Mouse (Mus musculus): ENCODE measurements at regions not wholly inside any gene's neighbourhood (a gene's known extent, or its start where the extent isn't known, plus 50 kb on each side); places are given as distances from the start of the nearest gene placed in this dataset.

DNA sequence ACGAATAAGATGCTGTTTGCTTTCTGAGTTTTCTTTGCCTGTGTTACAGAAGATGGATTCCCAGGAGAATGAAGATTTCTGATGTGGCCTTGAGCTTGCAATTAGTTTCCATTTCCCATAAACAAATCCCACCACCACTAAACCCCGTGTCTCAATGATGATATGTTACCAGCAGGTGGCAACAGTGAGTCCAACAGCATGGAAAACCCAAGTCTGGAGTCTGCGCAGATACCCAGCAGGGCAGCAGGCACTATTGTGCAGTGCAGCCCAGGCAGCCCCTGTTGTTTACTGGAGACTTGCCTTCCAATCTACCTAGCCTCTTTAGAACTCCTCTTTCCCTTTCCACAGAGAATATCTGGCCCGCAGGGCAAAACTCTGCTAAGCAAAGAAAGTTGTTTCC lies 62.7 kb downstream of the Bmp2 start:
- Histone ChIP-seq H3K4me1 (ENCODE audit: control insufficient read depth, insufficient read depth, low read length) (no peaks in the 10 kb centered on the region), H3K36me3 (ENCODE audit: control insufficient read depth, insufficient read depth, low read length) (no peaks in the 10 kb centered on the region), H3K4me3 (replicated peaks; ENCODE audit: low read depth, low read length) (no peak overlapping the region), H3K4me2 (ENCODE audit: low read length) (no peak overlapping the region), H3K27ac (replicated peaks; ENCODE audit: low read depth, low read length) (no peak overlapping the region), H3K9me3 (ENCODE audit: control insufficient read depth, low read length) (no peaks in the 10 kb centered on the region), H3K27me3 (ENCODE audit: control insufficient read depth, insufficient read depth, low read length) (no peaks in the 10 kb centered on the region), H3K9ac (replicated peaks; ENCODE audit: low read length) (no peak overlapping the region)
- DNase-seq = peak; percentile 79
- ATAC-seq (ENCODE audit: low FRiP score, low TSS enrichment) = peak; percentile 62; the same call in 1 of the 2 replicates
- 30% methylated on average over 4 of the region's 4 CpGs for WGBS

DNA sequence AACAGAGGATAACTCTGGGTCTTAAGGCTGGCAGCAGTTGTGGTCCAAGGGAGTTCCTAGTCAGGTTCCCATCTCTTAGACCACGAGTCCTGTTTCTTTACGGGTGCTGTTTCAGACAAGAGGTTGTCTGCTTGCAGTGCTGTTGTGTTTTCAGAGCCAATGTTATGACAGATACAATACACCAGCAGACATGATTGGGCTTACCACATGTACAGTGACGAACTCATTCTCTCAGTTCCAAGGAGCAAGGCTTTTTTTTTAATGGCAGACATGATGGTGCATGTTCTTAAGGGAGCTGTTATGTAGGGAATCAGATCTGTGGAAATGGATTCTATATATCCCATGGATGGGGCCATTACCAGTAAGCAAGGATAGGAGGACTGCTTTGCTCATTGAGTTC lies 63.3 kb downstream of the Bmp2 start:
- ATAC-seq (ENCODE audit: low FRiP score, low TSS enrichment) (no peak), DNase-seq (no peak)
- WGBS = 87% methylated on average over 3 of the region's 3 CpGs
- Histone ChIP-seq H3K4me2 (ENCODE audit: low read length) (no peak overlapping the region), H3K9me3 (ENCODE audit: control insufficient read depth, low read length) (no peaks in the 10 kb centered on the region), H3K4me3 (replicated peaks; ENCODE audit: low read depth, low read length) (no peak overlapping the region), H3K4me1 (ENCODE audit: control insufficient read depth, insufficient read depth, low read length) (no peaks in the 10 kb centered on the region), H3K9ac (replicated peaks; ENCODE audit: low read length) (no peak overlapping the region), H3K36me3 (ENCODE audit: control insufficient read depth, insufficient read depth, low read length) (no peaks in the 10 kb centered on the region), H3K27me3 (ENCODE audit: control insufficient read depth, insufficient read depth, low read length) (no peaks in the 10 kb centered on the region), H3K27ac (replicated peaks; ENCODE audit: low read depth, low read length) (no peak overlapping the region)

- Histone ChIP-seq H3K4me3 (replicated peaks; ENCODE audit: low read depth, low read length) (no peak overlapping the region), H3K9me3 (ENCODE audit: control insufficient read depth, low read length) (no peaks in the 10 kb centered on the region), H3K27me3 (ENCODE audit: control insufficient read depth, insufficient read depth, low read length) (no peaks in the 10 kb centered on the region), H3K27ac (replicated peaks; ENCODE audit: low read depth, low read length) (no peak overlapping the region), H3K4me2 (ENCODE audit: low read length) (no peak overlapping the region), H3K4me1 (ENCODE audit: control insufficient read depth, insufficient read depth, low read length) (no peaks in the 10 kb centered on the region), H3K9ac (replicated peaks; ENCODE audit: low read length) (no peak overlapping the region), H3K36me3 (ENCODE audit: control insufficient read depth, insufficient read depth, low read length) (no peaks in the 10 kb centered on the region)
- DNase-seq (no peak), ATAC-seq (ENCODE audit: low FRiP score, low TSS enrichment) (no peak)
- 92% methylated on average over 3 of the region's 3 CpGs for WGBS
These were observed 65.4 kb downstream of the Bmp2 start for GRCm38 (mm10) chr2:133617317-133617835.

- no peaks in the 10 kb centered on the region for H3K36me3 ChIP-seq (ENCODE audit: control insufficient read depth, insufficient read depth, low read length)
- no peak overlapping the region for H3K9ac ChIP-seq (replicated peaks; ENCODE audit: low read length)
- H3K9me3 ChIP-seq (ENCODE audit: control insufficient read depth, low read length) = no peaks in the 10 kb centered on the region
- DNase-seq = no peak
- no peaks in the 10 kb centered on the region for H3K27me3 ChIP-seq (ENCODE audit: control insufficient read depth, insufficient read depth, low read length)
- H3K27ac ChIP-seq (replicated peaks; ENCODE audit: low read depth, low read length) = no peak overlapping the region
- no peaks in the 10 kb centered on the region for H3K4me1 ChIP-seq (ENCODE audit: control insufficient read depth, insufficient read depth, low read length)
- 38% methylated on average over 2 of the region's 2 CpGs for WGBS
- ATAC-seq (ENCODE audit: low FRiP score, low TSS enrichment) = no peak
- H3K4me3 ChIP-seq (replicated peaks; ENCODE audit: low read depth, low read length) = no peak overlapping the region
- no peak overlapping the region for H3K4me2 ChIP-seq (ENCODE audit: low read length)
These were observed 70.6 kb downstream of the Bmp2 start for GRCm38 (mm10) chr2:133622523-133622922.

GRCm38 (mm10) chr2:133625542-133625941 lies 73.6 kb downstream of the Bmp2 start:
- Histone ChIP-seq H3K27me3 (ENCODE audit: control insufficient read depth, insufficient read depth, low read length) (no peaks in the 10 kb centered on the region), H3K4me2 (ENCODE audit: low read length) (no peak overlapping the region), H3K27ac (replicated peaks; ENCODE audit: low read depth, low read length) (no peak overlapping the region), H3K4me3 (replicated peaks; ENCODE audit: low read depth, low read length) (no peak overlapping the region), H3K4me1 (ENCODE audit: control insufficient read depth, insufficient read depth, low read length) (no peaks in the 10 kb centered on the region), H3K9me3 (ENCODE audit: control insufficient read depth, low read length) (no peaks in the 10 kb centered on the region), H3K36me3 (ENCODE audit: control insufficient read depth, insufficient read depth, low read length) (no peaks in the 10 kb centered on the region), H3K9ac (replicated peaks; ENCODE audit: low read length) (no peak overlapping the region)
- no peak for ATAC-seq (ENCODE audit: low FRiP score, low TSS enrichment)
- no peak for DNase-seq
- 86% methylated on average over 2 of the region's 2 CpGs for WGBS

DNA sequence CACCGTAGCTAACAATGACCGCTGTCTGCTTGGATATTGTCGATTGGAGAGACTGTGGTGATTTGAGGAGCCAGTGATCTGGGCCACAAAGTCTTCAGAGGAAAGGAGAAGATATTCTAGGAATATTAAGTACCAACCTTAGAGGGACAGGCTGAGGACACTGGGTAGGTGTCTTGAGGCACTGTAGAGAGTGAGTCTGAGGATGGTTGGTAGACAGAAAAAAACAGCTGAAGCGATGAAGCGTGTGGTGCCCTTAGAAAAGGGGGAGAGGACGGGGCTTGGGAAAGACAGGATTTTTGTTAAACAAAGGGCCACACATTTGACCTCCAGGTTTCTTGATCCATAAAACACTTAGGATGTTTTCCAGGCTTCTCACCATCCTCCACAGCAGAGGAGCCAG lies 76.9 kb downstream of the Bmp2 start:
- no peak overlapping the region for H3K9ac ChIP-seq (replicated peaks; ENCODE audit: low read length)
- H3K9me3 ChIP-seq (ENCODE audit: control insufficient read depth, low read length) = no peaks in the 10 kb centered on the region
- no peak overlapping the region for H3K4me3 ChIP-seq (replicated peaks; ENCODE audit: low read depth, low read length)
- H3K27ac ChIP-seq (replicated peaks; ENCODE audit: low read depth, low read length) = no peak overlapping the region
- H3K27me3 ChIP-seq (ENCODE audit: control insufficient read depth, insufficient read depth, low read length) = no peaks in the 10 kb centered on the region
- no peak for DNase-seq
- H3K36me3 ChIP-seq (ENCODE audit: control insufficient read depth, insufficient read depth, low read length) = no peaks in the 10 kb centered on the region
- WGBS = 61% methylated on average over 6 of the region's 6 CpGs
- no peaks in the 10 kb centered on the region for H3K4me1 ChIP-seq (ENCODE audit: control insufficient read depth, insufficient read depth, low read length)
- no peak for ATAC-seq (ENCODE audit: low FRiP score, low TSS enrichment)
- H3K4me2 ChIP-seq (ENCODE audit: low read length) = no peak overlapping the region

GRCm38 (mm10) chr2:133635434-133635833 lies 83.5 kb downstream of the Bmp2 start:
- no peak overlapping the region for H3K9ac ChIP-seq (replicated peaks; ENCODE audit: low read length)
- WGBS = 30% methylated on average over 1 of the region's 1 CpGs
- H3K4me1 ChIP-seq (ENCODE audit: control insufficient read depth, insufficient read depth, low read length) = no peaks in the 10 kb centered on the region
- DNase-seq (no peak), ATAC-seq (ENCODE audit: low FRiP score, low TSS enrichment) (no peak)
- no peak overlapping the region for H3K27ac ChIP-seq (replicated peaks; ENCODE audit: low read depth, low read length)
- no peak overlapping the region for H3K4me3 ChIP-seq (replicated peaks; ENCODE audit: low read depth, low read length)
- no peaks in the 10 kb centered on the region for H3K27me3 ChIP-seq (ENCODE audit: control insufficient read depth, insufficient read depth, low read length)
- no peak overlapping the region for H3K4me2 ChIP-seq (ENCODE audit: low read length)
- H3K36me3 ChIP-seq (ENCODE audit: control insufficient read depth, insufficient read depth, low read length) = no peaks in the 10 kb centered on the region
- no peaks in the 10 kb centered on the region for H3K9me3 ChIP-seq (ENCODE audit: control insufficient read depth, low read length)

- no peak overlapping the region for H3K9ac ChIP-seq (replicated peaks; ENCODE audit: low read length)
- no peak overlapping the region for H3K27ac ChIP-seq (replicated peaks; ENCODE audit: low read depth, low read length)
- no peak overlapping the region for H3K4me2 ChIP-seq (ENCODE audit: low read length)
- no peaks in the 10 kb centered on the region for H3K36me3 ChIP-seq (ENCODE audit: control insufficient read depth, insufficient read depth, low read length)
- no peaks in the 10 kb centered on the region for H3K9me3 ChIP-seq (ENCODE audit: control insufficient read depth, low read length)
- no peaks in the 10 kb centered on the region for H3K4me1 ChIP-seq (ENCODE audit: control insufficient read depth, insufficient read depth, low read length)
- no peak for ATAC-seq (ENCODE audit: low FRiP score, low TSS enrichment)
- no peak for DNase-seq
- 93% methylated on average over 6 of the region's 6 CpGs for WGBS
- no peak overlapping the region for H3K4me3 ChIP-seq (replicated peaks; ENCODE audit: low read depth, low read length)
- no peaks in the 10 kb centered on the region for H3K27me3 ChIP-seq (ENCODE audit: control insufficient read depth, insufficient read depth, low read length)
These were observed 98.0 kb downstream of the Bmp2 start for GRCm38 (mm10) chr2:133649874-133650481.

DNA sequence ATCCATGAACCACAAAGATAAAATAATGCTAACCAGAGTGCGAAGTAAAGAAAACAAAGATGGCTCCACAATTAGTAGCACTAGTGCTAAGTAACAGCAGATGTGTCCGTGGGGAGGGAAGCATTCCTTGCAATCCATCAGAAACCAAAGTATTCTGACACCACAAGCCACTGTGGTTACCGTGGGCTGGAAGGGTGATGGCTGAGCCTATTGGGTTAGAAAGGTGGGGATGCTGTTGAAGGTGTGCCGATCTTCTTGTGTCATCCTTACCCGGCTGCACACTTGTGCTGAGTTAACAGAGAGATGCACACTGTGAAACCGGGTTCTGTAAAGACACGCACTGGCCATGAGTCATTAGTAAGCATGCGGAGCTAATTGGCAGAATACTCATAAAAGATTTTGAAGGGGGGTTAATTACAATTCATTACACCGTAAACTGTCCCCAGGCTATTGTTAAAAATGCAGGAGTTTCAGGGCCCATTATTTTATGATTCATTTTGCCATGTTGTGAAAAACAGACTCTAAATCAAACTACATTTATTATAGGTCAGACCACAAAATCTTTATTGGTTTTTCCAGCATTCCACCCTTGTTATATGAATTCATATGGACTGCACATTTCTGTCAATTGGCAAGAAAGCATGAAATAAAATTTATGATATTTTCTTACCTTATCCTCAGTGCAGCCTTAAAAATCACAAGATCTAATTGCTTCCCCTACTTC lies 114.5 kb downstream of the Bmp2 start:
- Histone ChIP-seq H3K9ac (replicated peaks; ENCODE audit: low read length) (no peak overlapping the region), H3K27me3 (ENCODE audit: control insufficient read depth, insufficient read depth, low read length) (no peaks in the 10 kb centered on the region), H3K4me3 (replicated peaks; ENCODE audit: low read depth, low read length) (no peak overlapping the region), H3K4me2 (ENCODE audit: low read length) (no peak overlapping the region), H3K4me1 (ENCODE audit: control insufficient read depth, insufficient read depth, low read length) (no peaks in the 10 kb centered on the region), H3K9me3 (ENCODE audit: control insufficient read depth, low read length) (no peaks in the 10 kb centered on the region), H3K36me3 (ENCODE audit: control insufficient read depth, insufficient read depth, low read length) (no peaks in the 10 kb centered on the region), H3K27ac (replicated peaks; ENCODE audit: low read depth, low read length) (no peak overlapping the region)
- WGBS = 87% methylated on average over 9 of the region's 9 CpGs
- ATAC-seq (ENCODE audit: low FRiP score, low TSS enrichment) (no peak), DNase-seq (no peak)
